Mouse (Mus musculus): Measurements from ENCODE around the gene Olfr784.
"Not testable (repeated sequence)": the region's sequence is repeated elsewhere in the genome, so short reads cannot be mapped to it uniquely, and the experiment has no call there.

The Olfr784 gene

DNA sequence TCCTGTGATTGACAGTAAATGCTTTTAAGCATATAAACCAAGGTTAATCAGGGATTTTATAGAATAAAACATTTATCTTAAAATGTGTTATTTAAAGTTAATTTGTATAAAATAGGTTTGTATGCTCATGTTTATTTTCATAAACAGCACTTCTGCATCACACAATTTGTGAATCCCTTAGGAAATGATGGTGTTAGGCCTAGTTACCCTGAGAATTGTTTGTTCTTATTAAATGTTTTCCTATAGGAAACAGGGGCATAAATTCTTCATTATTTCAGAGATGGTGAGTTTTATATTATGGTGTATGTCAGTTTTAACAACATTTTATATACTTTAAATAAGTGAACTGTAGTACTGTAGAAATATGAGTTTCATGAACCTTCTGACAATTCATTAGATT, at the start of gene Olfr784:
TSS of gene Olfr784 (plus strand) at position 301 of the 400 bp plus-strand sequence.
- DNase-seq (ENCODE audit: low spot score in 2 of 2): no peak

DNA sequence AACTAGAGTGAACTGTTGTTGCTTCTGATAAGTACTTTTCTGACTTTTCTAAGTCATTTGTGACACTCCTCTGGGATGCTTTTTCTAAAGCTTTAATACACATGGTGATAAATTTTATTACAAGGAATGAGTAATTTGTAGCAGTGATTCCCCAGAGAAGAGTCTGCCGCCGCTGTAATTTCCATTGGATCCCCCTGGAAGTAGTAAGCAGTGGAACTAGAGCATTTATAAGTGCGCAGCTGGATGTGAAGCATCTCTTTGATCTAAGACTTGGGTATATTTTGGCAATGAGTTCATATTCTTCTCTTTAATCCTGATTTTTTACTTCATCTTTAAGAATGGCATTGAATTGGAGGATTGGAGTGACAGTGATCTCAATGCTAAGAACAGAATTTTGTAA, 35.3 kb upstream of the Olfr784 start, which contains the start of gene Olfr782:
TSS of gene Olfr782 (plus strand) at position 301 of the 400 bp plus-strand sequence.
- DNase-seq (ENCODE audit: low spot score in 2 of 2): no peak

DNA sequence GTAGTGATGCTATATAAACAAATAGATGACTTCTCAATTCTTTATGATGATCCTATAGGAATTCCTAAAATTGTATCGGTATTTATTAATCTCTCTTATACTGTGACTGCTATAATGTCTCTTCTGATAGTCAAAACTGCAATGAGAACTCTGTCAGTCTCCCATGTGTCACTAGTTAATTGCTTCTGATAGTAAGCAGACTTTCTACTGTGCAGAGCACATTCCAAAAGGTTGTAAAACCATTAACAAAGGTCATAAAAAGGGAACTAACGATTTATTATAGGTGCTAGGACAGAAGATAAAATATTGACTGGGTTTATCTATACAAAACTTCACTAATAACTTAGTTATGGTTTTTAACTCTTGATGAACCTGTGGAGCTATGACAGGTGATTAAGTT, 31.4 kb upstream of the Olfr784 start:
- not testable (repeated sequence) for DNase-seq (ENCODE audit: low spot score in 2 of 2)

DNA sequence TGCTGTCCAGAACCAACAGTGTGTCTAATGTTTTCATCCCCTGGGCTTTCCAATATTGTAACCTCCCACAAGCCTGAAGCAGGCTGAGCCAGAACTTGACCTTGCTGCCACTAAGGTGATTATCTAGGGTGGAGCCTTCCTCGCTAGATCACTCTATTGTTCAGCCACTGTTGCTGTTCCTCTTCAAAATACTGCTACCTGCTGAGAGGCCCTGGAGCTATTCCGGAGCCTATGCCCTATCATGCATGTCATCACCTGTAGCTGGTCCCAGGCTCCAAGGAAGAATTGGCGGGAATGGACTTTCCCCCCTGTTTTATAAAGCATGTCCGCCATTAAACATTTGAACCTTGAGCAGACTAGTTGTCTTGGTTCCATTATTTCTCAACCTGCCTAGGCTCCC, 27.4 kb upstream of the Olfr784 start:
- DNase-seq (ENCODE audit: low spot score in 2 of 2): not testable (repeated sequence)

DNA sequence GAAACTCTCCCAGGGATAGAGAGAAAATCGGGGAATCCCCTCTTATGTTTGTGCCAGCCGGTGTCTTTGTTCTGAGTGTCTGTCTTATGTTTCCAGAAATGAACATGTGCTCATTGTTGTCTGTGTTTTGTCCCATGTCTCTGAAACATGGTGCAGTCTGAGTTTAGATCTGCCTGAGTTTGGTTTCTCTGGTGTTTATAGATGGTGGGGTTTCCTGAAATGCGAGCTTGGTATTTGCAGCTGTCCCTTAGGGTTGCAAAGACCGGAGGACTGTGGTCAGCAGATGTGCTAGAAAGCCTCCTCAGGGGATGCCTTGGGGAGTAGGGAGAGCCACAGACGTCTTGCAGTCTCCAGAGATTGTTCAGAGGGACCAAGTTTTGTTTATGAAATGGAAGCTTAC, 26.6 kb upstream of the Olfr784 start:
- DNase-seq (ENCODE audit: low spot score in 2 of 2): no peak

DNA sequence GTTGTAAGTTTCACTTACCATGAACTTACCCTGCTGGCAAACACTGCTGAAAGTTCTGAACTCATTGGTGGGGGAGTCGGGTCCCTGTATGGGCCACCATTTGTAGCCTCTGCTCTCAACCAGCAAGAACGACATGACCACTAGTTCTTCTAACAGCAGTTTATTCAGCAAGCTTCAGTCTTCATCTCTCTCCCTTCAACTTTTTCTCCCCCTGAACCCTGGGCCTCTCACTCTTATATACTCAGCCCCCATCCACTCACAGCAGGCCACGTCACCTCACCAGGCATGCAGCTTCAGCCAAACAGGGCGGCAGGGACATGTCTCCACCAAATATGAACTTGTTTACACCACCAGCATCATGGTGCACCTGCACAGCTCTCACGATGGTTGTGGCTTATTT, 9.8 kb upstream of the Olfr784 start:
- DNase-seq (ENCODE audit: low spot score in 2 of 2): not testable (repeated sequence)

DNA sequence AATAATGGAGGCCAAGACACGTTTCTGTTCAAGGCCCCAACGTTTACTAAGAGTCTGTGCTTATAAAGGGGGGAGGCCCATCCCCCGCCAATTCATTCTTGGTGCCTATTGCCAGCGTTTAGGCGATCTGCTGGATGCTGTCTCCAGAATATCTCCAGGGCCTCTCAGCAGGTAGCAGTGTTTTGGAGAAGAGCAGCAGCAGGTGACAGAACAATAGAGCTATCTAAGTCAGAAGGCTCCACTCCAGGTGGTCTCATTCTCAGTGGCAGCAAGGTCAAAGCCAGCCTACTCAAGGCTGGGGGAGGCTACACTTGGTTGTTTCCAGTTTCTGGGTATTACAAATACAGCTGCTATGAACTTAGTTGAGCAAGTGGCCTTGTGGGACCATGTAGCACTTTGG, 17.0 kb downstream of the Olfr784 start:
- DNase-seq (ENCODE audit: low spot score in 2 of 2): no peak

DNA sequence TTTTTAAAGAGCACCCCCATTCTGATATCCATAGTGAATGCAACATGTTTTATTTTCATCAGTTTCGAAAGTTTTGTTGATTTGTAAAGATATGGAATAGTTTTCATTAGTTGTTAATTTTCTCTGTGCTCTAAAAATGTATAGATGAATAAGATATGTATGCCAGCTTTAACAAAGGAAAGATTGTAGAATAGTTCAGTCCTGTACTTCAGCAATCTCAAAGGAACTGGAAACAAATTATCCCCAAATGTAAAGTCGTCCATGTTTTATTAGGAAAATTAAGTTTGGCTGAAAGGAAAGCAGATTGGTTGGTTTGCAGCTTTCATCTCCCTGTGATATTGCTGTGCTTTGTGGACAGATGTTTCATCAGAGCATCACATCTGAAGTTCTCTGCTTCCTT, 21.2 kb downstream of the Olfr784 start, which contains the start of gene Olfr785:
TSS of gene Olfr785 (plus strand) at position 301 of the 400 bp plus-strand sequence.
- no peak for DNase-seq (ENCODE audit: low spot score in 2 of 2)

DNA sequence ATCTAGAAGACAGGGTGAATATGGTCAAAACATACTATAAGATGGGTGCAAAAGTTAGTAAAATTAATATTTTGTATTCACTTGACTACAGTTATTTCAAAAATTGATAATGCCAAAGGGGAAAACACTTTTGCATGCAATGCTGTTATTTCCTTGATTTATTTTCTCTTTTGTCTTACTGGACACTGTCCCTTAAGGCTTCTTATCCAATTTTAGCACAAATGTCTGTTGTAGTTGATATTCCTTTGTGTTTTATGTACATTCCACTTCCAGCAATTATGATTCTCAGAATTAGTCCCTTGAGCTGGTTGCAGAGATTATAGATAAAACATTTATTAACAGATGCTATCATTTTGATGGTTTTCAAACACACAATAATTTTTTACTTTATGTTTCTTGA, 43.1 kb downstream of the Olfr784 start, which contains the start of gene Olfr786:
TSS of gene Olfr786 (plus strand) at position 301 of the 400 bp plus-strand sequence.
- DNase-seq (ENCODE audit: low spot score in 2 of 2): no peak
